Mouse (Mus musculus): ENCODE results near the gene Zbtb34. TPM values are rescaled to one million over a fixed set of nuclear protein-coding genes. Genes with fewer than 3 reads are reported as not detected.

Gene Zbtb34
- total RNA-seq, 2 experiments from 2014 or later, result 20.6 to 21.5 TPM

DNA sequence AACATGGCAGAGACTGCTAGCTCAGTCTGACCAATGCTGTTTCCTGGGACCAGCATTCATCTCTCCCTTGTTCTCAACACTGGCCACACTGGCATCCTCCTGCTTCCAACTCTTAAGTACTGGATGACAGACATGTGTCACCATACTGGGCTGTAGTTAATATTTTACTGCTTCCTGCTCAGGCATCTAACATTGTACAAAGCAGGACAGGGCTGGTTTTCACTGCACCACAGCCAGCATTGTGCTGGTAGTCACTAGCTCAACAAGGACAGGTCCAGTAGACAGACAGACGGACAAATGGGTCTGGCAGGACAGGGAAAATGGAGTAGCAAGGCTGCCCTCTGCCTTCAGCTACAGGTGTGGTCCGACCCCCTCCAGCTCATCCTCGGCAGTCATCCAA, 70.6 kb downstream of the Zbtb34 start:
- no peak for DNase-seq
- intact Hi-C loops (cut with DNase I), result loop anchor here (10.0 kb wide), 1 partner anchor 1596 kb away; no protein-coding TSS in a partner anchor

GRCm38 (mm10) chr2:33359184-33359583, 71.9 kb downstream of the Zbtb34 start:
- no peak for DNase-seq
- intact Hi-C loops (cut with DNase I), result no loop called here

GRCm38 (mm10) chr2:33357250-33357838, 73.8 kb downstream of the Zbtb34 start:
- intact Hi-C loops (cut with DNase I), result no loop called here

More at GRCm38 (mm10) chr2:33357250-33357838, 73.8 kb downstream of the Zbtb34 start:
- no peak for DNase-seq

Small RNA genes lying within 50 kb of the gene (microRNA-seq; reads per million reads assigned to microRNA genes)
- gene Gm25998, result 0 reads per million in 2 experiments

Other genes starting within 250 kb of the Zbtb34 start
- 100 to 1,000 TPM; 135 to 141 TPM for gene Angptl2, start 215.3 kb downstream of the Zbtb34 start, total RNA-seq (2021)
- 1 to 10 TPM; 6.7 to 9.0 TPM for gene Ralgps1, start 59.8 kb downstream of the Zbtb34 start, total RNA-seq (2021)
- gene Zbtb43, start 37.2 kb upstream of the Zbtb34 start, total RNA-seq (2021), result 10 to 100 TPM; 20.1 to 20.5 TPM
- not detected for gene Lmx1b, start 209.2 kb upstream of the Zbtb34 start, total RNA-seq (2021)

Measured in heart, postnatal 10 days (tissue).